9 mouse cellular contexts compared by ENCODE assay signal in the genomic region with DNA sequence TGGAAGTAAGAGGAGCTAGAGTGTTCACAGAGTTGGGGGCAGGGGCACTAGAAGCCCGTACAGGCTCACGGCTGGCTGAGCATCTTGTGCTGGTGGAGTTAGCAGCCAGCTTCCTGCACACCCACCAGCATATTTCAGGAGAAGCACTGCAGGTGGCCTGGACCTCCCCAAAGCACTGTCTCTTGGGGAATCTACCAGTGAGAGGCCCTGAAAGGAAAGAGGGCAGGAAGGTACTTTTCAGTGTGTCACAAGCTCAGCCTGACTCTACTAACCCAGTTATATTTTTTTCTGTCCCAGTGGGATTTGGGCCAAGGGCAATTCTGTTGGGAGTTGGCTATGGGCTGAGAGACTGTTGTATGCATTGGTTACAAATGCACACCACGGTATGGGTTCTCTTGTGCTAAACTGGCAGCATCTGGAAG. TPM values are rescaled to one million over a fixed set of nuclear protein-coding genes. Genes with fewer than 3 reads are reported as not detected.
A peak's percentile ranks its signal among the peaks of the same experiment; 100 is the strongest.
DNase-seq lines count a peak whose midpoint lies in the region; ATAC-seq and TF ChIP-seq lines count a peak whose summit lies in the region.
"Had no signal": no experiment of that assay in that cellular context is flagged by ENCODE, and none has a peak within 500 bp of the region (broad histone marks: within the 10 kb centered on the region; RNA-seq: fewer than 3 reads in every experiment).

No protein-coding gene starts in this region.

- no peak for ATAC-seq in heart, embryonic 11.5 days (replicated peaks; ENCODE audit: insufficient number of reproducible peaks, low FRiP score, low TSS enrichment)
- ATAC-seq in midbrain, embryonic 14.5 days (ENCODE audit: low FRiP score, low TSS enrichment) = no peak
- ATAC-seq in monocyte, adult 5-6 weeks (replicated peaks; ENCODE audit: insufficient number of reproducible peaks, low FRiP score, low TSS enrichment, poor library complexity, severe bottlenecking) = no peak

- no peak overlapping the region for H3K27ac ChIP-seq in heart, embryonic 11.5 days (ENCODE audit: low read depth, low read length)
- peak overlapping the region; percentile 94 for H3K27ac ChIP-seq in bone marrow macrophage, adult 2 months (ENCODE audit: insufficient read depth, low read depth, low read length)
- H3K27ac ChIP-seq in midbrain, embryonic 14.5 days (replicated peaks; ENCODE audit: low read depth, low read length) = no peak overlapping the region
- H3K27ac ChIP-seq: limb, embryonic 13.5 days had no signal

- no peaks in the 10 kb centered on the region for H3K9me3 ChIP-seq in heart, embryonic 11.5 days (replicated peaks; ENCODE audit: control insufficient read depth, low read length)
- H3K9me3 ChIP-seq in midbrain, embryonic 14.5 days (ENCODE audit: control insufficient read depth, low read length) = no peaks in the 10 kb centered on the region
- H3K9me3 ChIP-seq: limb, embryonic 13.5 days had no signal

- H3K4me3 ChIP-seq in heart, embryonic 11.5 days (ENCODE audit: low read depth, low read length) = no peak overlapping the region
- H3K4me3 ChIP-seq in lung, adult 2 months (replicated peaks; ENCODE audit: extremely low read depth, low read depth, low read length) = peak overlapping the region; percentile 85
- H3K4me3 ChIP-seq in bone marrow macrophage, adult 2 months (ENCODE audit: insufficient read depth, low read length) = peak overlapping the region; percentile 78
- H3K4me3 ChIP-seq in midbrain, embryonic 14.5 days (replicated peaks; ENCODE audit: low read depth, low read length) = no peak overlapping the region

- no peak for TF ChIP-seq POLR2A in lung, adult 2 months (IDR thresholded peaks at IDR 0.05; ENCODE audit: borderline replicate concordance, extremely low read depth, low read depth, low read length)
- TF ChIP-seq POLR2A in bone marrow macrophage, adult 2 months (IDR thresholded peaks at IDR 0.05; ENCODE audit: borderline replicate concordance, low read depth, low read length) = no peak

- 69% methylated on average over 3 of the region's 3 CpGs for WGBS in heart, embryonic 11.5 days (ENCODE audit: insufficient replicate concordance)
- 27% methylated on average over 3 of the region's 3 CpGs for WGBS in lung, adult 2 months
- 60% methylated on average over 3 of the region's 3 CpGs for WGBS in midbrain, embryonic 14.5 days

- H3K27me3 ChIP-seq in heart, embryonic 11.5 days (ENCODE audit: control insufficient read depth, insufficient read depth, low read length) = no peaks in the 10 kb centered on the region
- no peaks in the 10 kb centered on the region for H3K27me3 ChIP-seq in midbrain, embryonic 14.5 days (ENCODE audit: control insufficient read depth, insufficient read depth, low read length)
- H3K27me3 ChIP-seq: limb, embryonic 13.5 days had no signal

- H3K4me2 ChIP-seq in heart, embryonic 11.5 days = peak overlapping the region; percentile 48; the same call in 1 of the 2 replicates
- no peak overlapping the region for H3K4me2 ChIP-seq in midbrain, embryonic 14.5 days (ENCODE audit: low read length)

- H3K36me3 ChIP-seq in heart, embryonic 11.5 days (ENCODE audit: control insufficient read depth, insufficient read depth, low read length) = no peaks in the 10 kb centered on the region
- no peaks in the 10 kb centered on the region for H3K36me3 ChIP-seq in midbrain, embryonic 14.5 days (ENCODE audit: control insufficient read depth, insufficient read depth, low read length)
- H3K36me3 ChIP-seq: limb, embryonic 13.5 days had no signal

- peaks cover 7% of the 10 kb centered on the region for H3K4me1 ChIP-seq in heart, embryonic 11.5 days (ENCODE audit: control insufficient read depth, insufficient read depth, low read length)
- peaks cover 6% of the 10 kb centered on the region for H3K4me1 ChIP-seq in lung, adult 2 months (ENCODE audit: control insufficient read depth, insufficient read depth, low read length)
- peaks cover 48% of the 10 kb centered on the region for H3K4me1 ChIP-seq in bone marrow macrophage, adult 2 months (ENCODE audit: control insufficient read depth, insufficient read depth, low read length)
- no peaks in the 10 kb centered on the region for H3K4me1 ChIP-seq in midbrain, embryonic 14.5 days (ENCODE audit: control insufficient read depth, insufficient read depth, low read length)
- H3K4me1 ChIP-seq: limb, embryonic 13.5 days had no signal

- intact Hi-C loops in heart, postnatal 14 days (cut with DNase I) = no loop called here

- TF ChIP-seq CTCF in lung, adult 2 months (IDR thresholded peaks at IDR 0.05; ENCODE audit: insufficient read depth, low read length) = no peak
- TF ChIP-seq CTCF in bone marrow macrophage, adult 2 months (IDR thresholded peaks at IDR 0.05; ENCODE audit: low read depth, low read length) = no peak

- no peak overlapping the region for H3K9ac ChIP-seq in heart, embryonic 11.5 days (ENCODE audit: low read depth, low read length)
- no peak overlapping the region for H3K9ac ChIP-seq in midbrain, embryonic 14.5 days (replicated peaks; ENCODE audit: low read length)
- H3K9ac ChIP-seq: limb, embryonic 13.5 days had no signal

- no peak for DNase-seq in heart, postnatal 14 days
- no peak for DNase-seq in lung, adult 2 months
- DNase-seq in lung, adult 18-20 months = no peak
- DNase-seq in spleen, postnatal 4 days (ENCODE audit: low spot score in 2 of 2) = peak; percentile 26 to 70
- DNase-seq in midbrain, embryonic 14.5 days = no peak

RNA-seq across cellular contexts. Expression of gene Inpp5d, which starts 1.8 kb away (rescaled TPM):
- polyA plus RNA-seq in heart, embryonic 11.5 days (2014; fragmentation: Nextera tagmentation; extraction: Ambion mirVana) = 4.3 and 5.9 TPM in 2 replicates
- total RNA-seq in heart, postnatal 14 days (2021) = 10 to 100 TPM; 16.4 to 18.1 TPM
- polyA plus RNA-seq in lung, adult 2 months (2012; rRNA removed) = 86.5 and 123 TPM in 2 replicates
- polyA plus RNA-seq in bone marrow macrophage, adult 2 months (2012; ENCODE audit: insufficient read depth, insufficient read length, missing spikeins) = 174 and 202 TPM in 2 replicates
- polyA plus RNA-seq in midbrain, embryonic 14.5 days (2014; fragmentation: Nextera tagmentation; extraction: Ambion mirVana) = 1.9 and 4.6 TPM in 2 replicates
- 146 to 215 TPM (median 169 TPM) in 3 replicates for total RNA-seq in monocyte, adult 5-6 weeks (2017)

RNA-seq across cellular contexts. Expression of gene Ngef, which starts 48.2 kb away (rescaled TPM):
- polyA plus RNA-seq in heart, embryonic 11.5 days (2014; fragmentation: Nextera tagmentation; extraction: Ambion mirVana) = 0.84 and 1.7 TPM in 2 replicates
- under 1 TPM; 0.49 to 0.57 TPM for total RNA-seq in heart, postnatal 14 days (2021)
- 7.2 and 7.4 TPM in 2 replicates for polyA plus RNA-seq in lung, adult 2 months (2012; rRNA removed)
- polyA plus RNA-seq in bone marrow macrophage, adult 2 months (2012; ENCODE audit: insufficient read depth, insufficient read length, missing spikeins) = not detected in 2 replicates
- 13.0 and 16.6 TPM in 2 replicates for polyA plus RNA-seq in midbrain, embryonic 14.5 days (2014; fragmentation: Nextera tagmentation; extraction: Ambion mirVana)
- total RNA-seq in monocyte, adult 5-6 weeks (2017) = not detected in 3 replicates

Comparison
In these comparisons a context has a peak if more than half of its experiments do, and no peak if none do; other contexts are left out.
1. H3K4me3 ChIP-seq: peak in lung, adult 2 months (single experiment) and bone marrow macrophage, adult 2 months (single experiment); none in heart, embryonic 11.5 days (single experiment) and midbrain, embryonic 14.5 days (single experiment).
2. DNase-seq: peak in spleen, postnatal 4 days (2 of 2); none in heart, postnatal 14 days (0 of 2), lung, adult 2 months (single experiment), lung, adult 18-20 months (0 of 2) and midbrain, embryonic 14.5 days (single experiment).
3. RNA of gene Inpp5d, which starts 1.8 kb away (polyA plus RNA-seq): 174 to 202 TPM in bone marrow macrophage, adult 2 months and 86.5 to 123 TPM in lung, adult 2 months; 1.9 to 4.6 TPM in midbrain, embryonic 14.5 days and 4.3 to 5.9 TPM in heart, embryonic 11.5 days; every median in the first group is over 10 times any median in the second.